Mouse (Mus musculus) kidney, adult 11 months (tissue): Measurements from ENCODE around the gene Olfr972.
"Not testable (repeated sequence)": the region's sequence is repeated elsewhere in the genome, so short reads cannot be mapped to it uniquely, and the experiment has no call there.

Source experiments
- DNase-seq: peaks from one replicate; pipeline ENCODE4 v3.0.0; 2022

The Olfr972 gene

GRCm38 (mm10) chr9:39866122-39866521 lies at the start of gene Olfr972:
Olfr972 (plus strand) TSS chr9:39866422.
- DNase-seq = no peak

GRCm38 (mm10) chr9:39836576-39836975 lies 29.6 kb upstream of the Olfr972 start, which contains the start of gene Olfr971:
Olfr971 (plus strand) TSS chr9:39836876.
- DNase-seq = not testable (repeated sequence)

GRCm38 (mm10) chr9:39871986-39872385 lies 5.8 kb downstream of the Olfr972 start:
- DNase-seq = not testable (repeated sequence)

GRCm38 (mm10) chr9:39877541-39878396 lies 11.5 kb downstream of the Olfr972 start:
- not testable (repeated sequence) for DNase-seq

- no peak for DNase-seq
Measured at GRCm38 (mm10) chr9:39905106-39905505, 38.9 kb downstream of the Olfr972 start.

- no peak for DNase-seq
Measured at GRCm38 (mm10) chr9:39907036-39907435, 40.8 kb downstream of the Olfr972 start, which contains the start of gene Olfr229. Olfr229 (plus strand) TSS chr9:39907336.

- no peak for DNase-seq
Measured at GRCm38 (mm10) chr9:39909939-39910338, 43.7 kb downstream of the Olfr972 start.
